Mouse (Mus musculus) forebrain, embryonic 10.5 days (tissue): ENCODE results near the gene Eif2s3x. TPM values are rescaled to one million over a fixed set of nuclear protein-coding genes. Genes with fewer than 3 reads are reported as not detected.
A peak's percentile ranks its signal among the peaks of the same experiment; 100 is the strongest.

Source experiments
- DNase-seq: peaks from one replicate; pipeline ENCODE4 v3.0.0-alpha.2; 2017; ENCODE audit warnings: low spot score; ENCODE audit errors: extremely low spot score
- H3K27ac ChIP-seq: fragments of 300-500 bp; sonication (generic); 2 replicates; pipeline ENCODE4 v1.5.1; 2016; ENCODE audit warnings: mild to moderate bottlenecking
- H3K27me3 ChIP-seq: fragments of 300-500 bp; sonication (generic); 2 replicates; pipeline ENCODE4 v1.6.1; 2016; ENCODE audit warnings: mild to moderate bottlenecking; ENCODE audit not compliant: poor library complexity, severe bottlenecking
- H3K36me3 ChIP-seq: fragments of 300-500 bp; sonication (generic); replicated peaks from 2 replicates; pipeline ENCODE4 v1.6.1; 2016; ENCODE audit warnings: mild to moderate bottlenecking, moderate library complexity
- H3K4me1 ChIP-seq: fragments of 300-500 bp; sonication (generic); 2 replicates; pipeline ENCODE4 v1.6.1; 2016
- H3K4me3 ChIP-seq: fragments of 300-500 bp; sonication (generic); 2 replicates; pipeline ENCODE4 v1.5.1; 2016; ENCODE audit warnings: mild to moderate bottlenecking, moderate library complexity
- H3K9me3 ChIP-seq: fragments of 300-500 bp; sonication (generic); 2 replicates; pipeline ENCODE4 v1.6.1; 2016; ENCODE audit warnings: mild to moderate bottlenecking, moderate library complexity
- WGBS: fragments of 180-500 bp; shearing (Covaris S2); methylation state at CpG from one replicate; pipeline ENCODE4 v1.1.7; 2016; 5-methylcytosine and 5-hydroxymethylcytosine counted together
- polyA plus RNA-seq: library from polyadenylated mRNA; unstranded; fragments of >200 nt; fragmentation: Nextera tagmentation; extraction: Ambion mirVana; gene quantifications from 2 replicates; pipeline ENCODE4 v1.2.1, GENCODE M21; 2016

The Eif2s3x gene
- polyA plus RNA-seq, 1 experiment from 2014 or later, result 110 TPM

GRCm38 (mm10) chrX:94177715-94178340, 34.8 kb downstream of the Eif2s3x start:
- Histone ChIP-seq H3K4me3 (peak overlapping the region; percentile 62), H3K27me3 (peaks cover 75% of the 10 kb centered on the region), H3K36me3 (no peaks in the 10 kb centered on the region), H3K27ac (peak overlapping the region; percentile 94), H3K9me3 (no peaks in the 10 kb centered on the region), H3K4me1 (peaks cover 5% of the 10 kb centered on the region)
- WGBS, result 1% methylated on average over 55 of the region's 55 CpGs
- DNase-seq, result peak; percentile 91

GRCm38 (mm10) chrX:94169348-94169747, 43.3 kb downstream of the Eif2s3x start:
- 80% methylated on average over 6 of the region's 6 CpGs for WGBS
- H3K4me1 ChIP-seq, result no peaks in the 10 kb centered on the region

GRCm38 (mm10) chrX:94152251-94152830, 60.3 kb downstream of the Eif2s3x start:
- Histone ChIP-seq H3K9me3 (no peaks in the 10 kb centered on the region), H3K4me3 (no peak overlapping the region), H3K27ac (no peak overlapping the region), H3K36me3 (no peaks in the 10 kb centered on the region), H3K27me3 (peaks cover 98% of the 10 kb centered on the region), H3K4me1 (peaks cover 7% of the 10 kb centered on the region)
- no peak for DNase-seq
- WGBS, result 28% methylated on average over 11 of the region's 11 CpGs

More at GRCm38 (mm10) chrX:94169348-94169747, 43.3 kb downstream of the Eif2s3x start:
- Histone ChIP-seq H3K27me3 (peaks cover 85% of the 10 kb centered on the region), H3K9me3 (no peaks in the 10 kb centered on the region), H3K4me3 (no peak overlapping the region), H3K27ac (no peak overlapping the region), H3K36me3 (no peaks in the 10 kb centered on the region)
- DNase-seq, result no peak

- no peaks in the 10 kb centered on the region for H3K36me3 ChIP-seq
- no peak overlapping the region for H3K4me3 ChIP-seq
- 86% methylated on average over 19 of the region's 19 CpGs for WGBS
- H3K4me1 ChIP-seq, result peaks cover 7% of the 10 kb centered on the region
- H3K27ac ChIP-seq, result no peak overlapping the region
- H3K9me3 ChIP-seq, result no peaks in the 10 kb centered on the region
- no peak for DNase-seq
- peaks cover 99% of the 10 kb centered on the region for H3K27me3 ChIP-seq
Measured at GRCm38 (mm10) chrX:94150471-94150870, 62.2 kb downstream of the Eif2s3x start.

- DNase-seq, result no peak
- no peak overlapping the region for H3K4me3 ChIP-seq
- peaks cover 100% of the 10 kb centered on the region for H3K27me3 ChIP-seq
- H3K9me3 ChIP-seq, result no peaks in the 10 kb centered on the region
- WGBS, result 77% methylated on average over 7 of the region's 7 CpGs
- no peaks in the 10 kb centered on the region for H3K4me1 ChIP-seq
- no peak overlapping the region for H3K27ac ChIP-seq
- H3K36me3 ChIP-seq, result no peaks in the 10 kb centered on the region
Measured at GRCm38 (mm10) chrX:94142004-94142771, 70.5 kb downstream of the Eif2s3x start.

GRCm38 (mm10) chrX:94140080-94140479, 72.6 kb downstream of the Eif2s3x start:
- Histone ChIP-seq H3K36me3 (no peaks in the 10 kb centered on the region), H3K27me3 (peaks cover 98% of the 10 kb centered on the region), H3K27ac (no peak overlapping the region), H3K4me3 (no peak overlapping the region), H3K4me1 (no peaks in the 10 kb centered on the region), H3K9me3 (no peaks in the 10 kb centered on the region)
- DNase-seq, result no peak
- 89% methylated on average over 1 of the region's 1 CpGs for WGBS

Other genes with a start within 250 kb of the Eif2s3x start
- gene AU015836, start 244.2 kb downstream of the Eif2s3x start, polyA plus RNA-seq, result not detected in 2 replicates
- gene Zfx, start 89.2 kb downstream of the Eif2s3x start, polyA plus RNA-seq, result 27.2 and 29.0 TPM in 2 replicates
- gene Klhl15, start 21.7 kb upstream of the Eif2s3x start, polyA plus RNA-seq, result 7.8 and 8.1 TPM in 2 replicates
- 0.14 TPM in 1 of 2 replicates, not detected in the other for gene Fam90a1b, start 153.9 kb upstream of the Eif2s3x start, polyA plus RNA-seq
- gene Apoo, start 154.3 kb upstream of the Eif2s3x start, polyA plus RNA-seq, result 112 and 119 TPM in 2 replicates